Mouse (Mus musculus) limb, embryonic 13.5 days (tissue): ENCODE measurements at regions not wholly inside any gene's neighbourhood (a gene's known extent, or its start where the extent isn't known, plus 50 kb on each side); places are given as distances from the start of the nearest gene placed in this dataset.

ENCODE experiments used
- ATAC-seq: fragments of 200-750 bp; cut with Nextera tagmentation; 2 replicates; pipeline ENCODE4 v1.8.0; 2017; ENCODE audit warnings: low read depth, moderate number of reproducible peaks, moderate TSS enrichment; ENCODE audit not compliant: low FRiP score
- H3K27ac ChIP-seq: fragments of 300-500 bp; sonication (generic); 2 replicates; pipeline ENCODE4 v1.5.1; 2015; ENCODE audit warnings: inconsistent platforms, mild to moderate bottlenecking, moderate library complexity
- H3K27me3 ChIP-seq: fragments of 300-500 bp; sonication (generic); 2 replicates; pipeline ENCODE4 v1.6.1; 2015; ENCODE audit warnings: mild to moderate bottlenecking, inconsistent platforms
- H3K36me3 ChIP-seq: fragments of 300-500 bp; sonication (generic); 2 replicates; pipeline ENCODE4 v1.6.1; 2015; ENCODE audit warnings: inconsistent platforms, mild to moderate bottlenecking, moderate library complexity
- H3K4me1 ChIP-seq: fragments of 300-500 bp; sonication (generic); 2 replicates; pipeline ENCODE4 v1.6.1; 2015; ENCODE audit warnings: inconsistent platforms
- H3K4me2 ChIP-seq: fragments of 300-500 bp; sonication (generic); replicated peaks from 2 replicates; pipeline ENCODE4 v1.6.1; 2015; ENCODE audit warnings: inconsistent platforms, mild to moderate bottlenecking, moderate library complexity
- H3K4me3 ChIP-seq: fragments of 300-500 bp; sonication (generic); 2 replicates; pipeline ENCODE4 v1.5.1; 2015; ENCODE audit warnings: moderate library complexity, mild to moderate bottlenecking, inconsistent platforms
- H3K9ac ChIP-seq: fragments of 300-500 bp; sonication (generic); 2 replicates; pipeline ENCODE4 v1.6.1; 2015; ENCODE audit warnings: mild to moderate bottlenecking, inconsistent platforms
- H3K9me3 ChIP-seq: fragments of 300-500 bp; sonication (generic); 2 replicates; pipeline ENCODE4 v1.6.1; 2016; ENCODE audit warnings: inconsistent platforms
- WGBS: fragments of 180-500 bp; shearing (Covaris S2); methylation state at CpG from one replicate; pipeline ENCODE4 v1.1.7; 2015; 5-methylcytosine and 5-hydroxymethylcytosine counted together

DNA sequence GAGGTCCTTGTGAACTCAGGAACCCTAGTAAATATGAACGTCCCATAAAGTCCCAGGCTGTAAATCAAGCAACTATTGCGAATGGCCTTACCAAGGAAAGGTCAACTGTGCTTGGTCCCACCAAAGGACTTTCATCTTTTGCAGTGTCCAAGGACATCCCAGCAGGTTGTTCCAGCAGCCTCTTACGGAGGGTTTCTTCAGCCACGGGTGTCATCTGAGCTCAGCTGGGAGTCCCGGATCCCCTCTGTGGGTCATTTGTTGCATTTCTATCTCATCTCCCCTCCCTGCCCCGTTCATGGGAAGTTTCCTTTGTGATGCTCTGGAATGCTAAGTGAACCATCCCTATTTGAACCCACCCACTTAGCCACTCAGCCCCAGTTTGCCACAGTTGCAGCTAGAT is 184.3 kb downstream of the Snx10 start:
- 13% methylated on average over 6 of the region's 6 CpGs for WGBS
- H3K4me3 ChIP-seq = no peak overlapping the region
- no peak for ATAC-seq
- H3K27ac ChIP-seq = no peak overlapping the region
- H3K27me3 ChIP-seq = 0 out of 2 replicates have a peak, but pooled peaks cover 5% of the 10 kb centered on the region
- H3K4me2 ChIP-seq = no peak overlapping the region
- H3K36me3 ChIP-seq = no peaks in the 10 kb centered on the region
- H3K4me1 ChIP-seq = peaks cover 33% of the 10 kb centered on the region
- no peak overlapping the region for H3K9ac ChIP-seq
- no peaks in the 10 kb centered on the region for H3K9me3 ChIP-seq

- H3K4me1 ChIP-seq = peaks cover 33% of the 10 kb centered on the region
These were observed 185.1 kb downstream of the Snx10 start for GRCm38 (mm10) chr6:51708668-51709339.

GRCm38 (mm10) chr6:51709340-51710067 is 185.8 kb downstream of the Snx10 start:
- Histone ChIP-seq H3K9me3 (no peaks in the 10 kb centered on the region), H3K36me3 (no peaks in the 10 kb centered on the region), H3K9ac (no peak overlapping the region), H3K27me3 (0 out of 2 replicates have a peak, but pooled peaks cover 5% of the 10 kb centered on the region), H3K4me1 (peaks cover 33% of the 10 kb centered on the region), H3K4me2 (no peak overlapping the region), H3K27ac (0 out of 2 replicates have a peak overlapping the region, but pooled peaks have one; percentile 7), H3K4me3 (no peak overlapping the region)
- 21% methylated on average over 11 of the region's 11 CpGs for WGBS
- no peak for ATAC-seq

More at GRCm38 (mm10) chr6:51708668-51709339, 185.1 kb downstream of the Snx10 start:
- H3K27me3 ChIP-seq = 0 out of 2 replicates have a peak, but pooled peaks cover 5% of the 10 kb centered on the region
- no peak overlapping the region for H3K27ac ChIP-seq
- no peak for ATAC-seq
- H3K9me3 ChIP-seq = no peaks in the 10 kb centered on the region
- H3K4me2 ChIP-seq = no peak overlapping the region
- 18% methylated on average over 9 of the region's 9 CpGs for WGBS
- no peaks in the 10 kb centered on the region for H3K36me3 ChIP-seq
- H3K4me3 ChIP-seq = no peak overlapping the region
- H3K9ac ChIP-seq = no peak overlapping the region

DNA sequence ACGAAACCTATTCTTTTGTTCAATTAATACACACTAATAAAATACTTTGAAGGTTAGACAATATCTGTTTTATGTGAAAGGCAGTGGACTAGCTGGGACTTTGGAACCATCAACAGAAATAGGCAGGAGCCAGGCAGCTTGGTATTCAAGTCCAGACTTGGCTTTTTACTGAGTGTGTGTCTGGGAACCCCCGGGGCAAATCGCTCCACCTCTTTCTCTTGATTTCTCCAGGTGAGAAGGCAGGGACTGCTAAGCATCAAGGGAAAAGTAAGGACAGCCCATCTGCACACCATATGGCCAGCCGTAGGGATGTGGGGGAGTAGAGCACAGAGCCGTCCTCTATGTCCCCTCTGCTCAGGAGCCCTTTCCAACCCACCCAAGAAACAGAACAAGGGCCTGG is 186.5 kb downstream of the Snx10 start:
- Histone ChIP-seq H3K4me2 (no peak overlapping the region), H3K36me3 (no peaks in the 10 kb centered on the region), H3K9me3 (no peaks in the 10 kb centered on the region), H3K27me3 (0 out of 2 replicates have a peak, but pooled peaks cover 4% of the 10 kb centered on the region), H3K27ac (no peak overlapping the region), H3K4me3 (no peak overlapping the region), H3K4me1 (peaks cover 36% of the 10 kb centered on the region), H3K9ac (no peak overlapping the region)
- ATAC-seq = no peak
- WGBS = 26% methylated on average over 5 of the region's 5 CpGs

DNA sequence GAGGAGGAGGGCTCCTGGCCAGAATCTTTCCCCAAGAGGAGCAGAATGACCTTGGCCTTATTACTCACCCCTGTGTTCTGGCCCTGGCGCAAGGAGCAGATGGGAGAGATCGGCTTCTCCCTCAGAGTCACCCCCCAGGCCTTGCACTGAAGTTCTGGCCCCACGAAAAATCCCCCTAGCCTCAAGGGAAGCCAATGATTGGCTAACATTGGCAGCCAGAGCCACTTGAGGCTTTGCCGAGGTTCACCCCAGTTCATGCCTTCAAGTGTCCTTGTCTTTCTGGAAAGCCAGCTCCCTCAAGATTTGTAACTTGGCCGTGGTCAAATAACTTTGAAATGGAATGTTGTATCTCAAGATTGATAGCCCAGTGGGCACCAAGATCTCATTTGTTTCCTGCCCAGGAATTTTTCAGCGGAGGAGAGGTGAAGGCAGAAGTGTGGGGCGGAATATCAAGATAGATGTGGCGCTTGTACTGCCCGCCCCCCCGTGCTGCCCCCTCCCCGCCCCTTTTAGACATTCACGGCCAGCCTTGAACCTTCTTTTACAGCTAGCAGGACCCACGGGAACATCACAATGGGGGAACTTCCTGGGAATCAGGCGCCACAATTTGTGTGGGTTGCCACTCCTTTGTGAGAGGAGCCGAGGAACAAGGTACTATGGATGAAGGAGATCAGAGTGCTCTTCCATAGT is 187.4 kb downstream of the Snx10 start:
- 84% methylated on average over 15 of the region's 15 CpGs for WGBS
- no peak overlapping the region for H3K4me2 ChIP-seq

GRCm38 (mm10) chr6:51711616-51711970 is 187.9 kb downstream of the Snx10 start:
- no peaks in the 10 kb centered on the region for H3K9me3 ChIP-seq
- peaks cover 41% of the 10 kb centered on the region for H3K4me1 ChIP-seq
- no peak overlapping the region for H3K4me3 ChIP-seq
- ATAC-seq = no peak
- WGBS = 82% methylated on average over 7 of the region's 7 CpGs
- H3K9ac ChIP-seq = no peak overlapping the region
- H3K36me3 ChIP-seq = no peaks in the 10 kb centered on the region
- H3K27ac ChIP-seq = no peak overlapping the region
- no peak overlapping the region for H3K4me2 ChIP-seq
- 0 out of 2 replicates have a peak, but pooled peaks cover 3% of the 10 kb centered on the region for H3K27me3 ChIP-seq

More for the DNA sequence above, 187.4 kb downstream of the Snx10 start:
- Histone ChIP-seq H3K36me3 (no peaks in the 10 kb centered on the region), H3K27ac (no peak overlapping the region), H3K9me3 (no peaks in the 10 kb centered on the region), H3K27me3 (0 out of 2 replicates have a peak, but pooled peaks cover 3% of the 10 kb centered on the region), H3K4me1 (peaks cover 41% of the 10 kb centered on the region), H3K4me3 (no peak overlapping the region), H3K9ac (no peak overlapping the region)
- no peak for ATAC-seq

DNA sequence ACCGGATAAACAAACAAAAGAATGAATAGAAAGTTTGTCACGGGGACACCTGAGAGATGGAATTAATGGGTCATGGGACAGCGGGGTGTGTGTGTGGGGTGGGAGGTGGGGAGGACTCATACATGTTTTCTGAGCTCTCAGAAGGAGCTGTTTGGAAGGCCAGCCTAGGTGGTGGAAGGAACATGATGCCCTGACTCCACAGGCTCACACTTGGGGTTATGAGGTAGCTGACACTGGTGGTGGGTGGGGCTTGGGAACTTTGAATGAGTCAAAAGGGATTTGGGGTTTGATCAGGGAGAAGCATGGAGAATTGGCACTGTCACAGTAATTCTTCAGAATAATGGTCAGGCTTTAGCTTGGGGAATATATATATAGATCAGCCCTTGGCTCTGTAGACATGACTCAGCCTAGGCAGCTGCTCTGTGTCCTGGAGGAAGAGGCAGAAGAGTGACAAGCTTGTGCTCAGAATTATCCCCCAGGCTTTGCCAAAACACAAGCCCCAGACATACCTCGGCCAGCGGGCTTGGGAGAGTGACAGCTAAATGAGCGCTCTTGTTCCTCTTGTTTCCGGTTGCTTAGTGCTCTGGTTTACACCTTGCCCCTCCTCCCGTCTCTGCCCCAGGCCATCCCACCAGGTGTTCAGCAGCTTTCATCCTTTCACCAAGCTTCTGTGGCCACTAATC is 191.6 kb downstream of the Snx10 start:
- no peak overlapping the region for H3K9ac ChIP-seq
- no peak overlapping the region for H3K27ac ChIP-seq
- no peaks in the 10 kb centered on the region for H3K36me3 ChIP-seq
- no peak overlapping the region for H3K4me3 ChIP-seq
- H3K9me3 ChIP-seq = no peaks in the 10 kb centered on the region
- no peaks in the 10 kb centered on the region for H3K27me3 ChIP-seq
- H3K4me1 ChIP-seq = peaks cover 13% of the 10 kb centered on the region
- no peak overlapping the region for H3K4me2 ChIP-seq
- WGBS = 36% methylated on average over 8 of the region's 8 CpGs
- ATAC-seq = no peak

DNA sequence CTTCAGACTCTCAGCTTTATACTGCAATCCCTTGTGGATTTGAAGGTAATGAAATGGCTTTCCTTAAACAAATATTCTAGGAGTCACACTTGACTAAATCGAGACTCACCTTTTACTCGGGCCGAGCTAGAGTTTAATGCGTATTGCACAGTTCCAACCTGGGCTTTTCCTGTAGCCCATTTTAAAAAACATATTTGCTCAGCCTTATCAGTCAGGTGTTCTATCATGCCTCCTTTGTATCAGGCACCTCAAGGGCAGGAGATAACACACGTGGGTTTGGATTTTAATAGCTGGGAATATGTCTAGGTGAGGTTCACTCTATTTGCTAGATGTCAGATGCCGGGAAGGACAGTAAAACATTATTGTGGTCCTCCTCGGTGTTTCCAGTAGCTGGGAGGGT is 193.7 kb downstream of the Snx10 start:
- no peak for ATAC-seq
- H3K4me3 ChIP-seq = no peak overlapping the region
- H3K4me2 ChIP-seq = no peak overlapping the region
- 82% methylated on average over 7 of the region's 7 CpGs for WGBS
- no peaks in the 10 kb centered on the region for H3K36me3 ChIP-seq
- no peaks in the 10 kb centered on the region for H3K9me3 ChIP-seq
- no peak overlapping the region for H3K27ac ChIP-seq
- peaks cover 14% of the 10 kb centered on the region for H3K4me1 ChIP-seq
- no peak overlapping the region for H3K9ac ChIP-seq
- no peaks in the 10 kb centered on the region for H3K27me3 ChIP-seq

DNA sequence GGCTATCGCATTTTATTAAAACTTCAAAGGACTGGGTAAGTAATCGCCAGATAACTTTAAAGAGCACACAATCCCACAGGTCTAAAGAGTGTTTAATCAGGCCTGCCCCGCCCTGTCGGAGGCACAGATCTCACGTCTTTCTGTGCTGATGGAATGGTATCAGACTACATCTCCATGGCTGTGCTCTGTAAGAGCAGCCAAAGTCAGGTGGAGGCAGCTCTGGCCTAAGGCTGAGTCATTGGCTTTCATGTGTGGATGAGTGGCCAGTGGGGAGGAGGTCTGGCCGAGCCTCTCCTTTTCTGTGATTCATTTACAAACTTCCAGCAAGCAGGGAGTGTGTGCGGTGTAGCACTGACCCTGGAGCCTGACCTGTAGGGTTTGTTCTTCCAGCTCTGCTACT is 197.0 kb downstream of the Snx10 start:
- ATAC-seq = no peak

GRCm38 (mm10) chr6:51723053-51723452 is 199.4 kb downstream of the Snx10 start:
- H3K9ac ChIP-seq = no peak overlapping the region
- H3K27me3 ChIP-seq = no peaks in the 10 kb centered on the region
- no peaks in the 10 kb centered on the region for H3K36me3 ChIP-seq
- H3K4me2 ChIP-seq = no peak overlapping the region
- no peaks in the 10 kb centered on the region for H3K9me3 ChIP-seq
- 43% methylated on average over 4 of the region's 4 CpGs for WGBS
- H3K4me1 ChIP-seq = peaks cover 6% of the 10 kb centered on the region; the same call in 1 of the 2 replicates
- H3K4me3 ChIP-seq = no peak overlapping the region
- ATAC-seq = no peak
- no peak overlapping the region for H3K27ac ChIP-seq

More for the DNA sequence above, 197.0 kb downstream of the Snx10 start:
- H3K4me3 ChIP-seq = no peak overlapping the region
- no peaks in the 10 kb centered on the region for H3K36me3 ChIP-seq
- no peak overlapping the region for H3K4me2 ChIP-seq
- H3K27ac ChIP-seq = no peak overlapping the region
- WGBS = 75% methylated on average over 7 of the region's 7 CpGs
- peaks cover 6% of the 10 kb centered on the region for H3K4me1 ChIP-seq
- no peaks in the 10 kb centered on the region for H3K27me3 ChIP-seq
- H3K9ac ChIP-seq = no peak overlapping the region
- no peaks in the 10 kb centered on the region for H3K9me3 ChIP-seq

GRCm38 (mm10) chr6:51727191-51727590 is 203.5 kb downstream of the Snx10 start:
- no peak overlapping the region for H3K4me2 ChIP-seq
- 84% methylated on average over 8 of the region's 8 CpGs for WGBS

More at GRCm38 (mm10) chr6:51727191-51727590, 203.5 kb downstream of the Snx10 start:
- Histone ChIP-seq H3K27ac (no peak overlapping the region), H3K27me3 (no peaks in the 10 kb centered on the region), H3K4me3 (no peak overlapping the region), H3K9me3 (no peaks in the 10 kb centered on the region), H3K4me1 (peaks cover 3% of the 10 kb centered on the region; the same call in 1 of the 2 replicates), H3K36me3 (no peaks in the 10 kb centered on the region), H3K9ac (no peak overlapping the region)
- no peak for ATAC-seq
